Mouse (Mus musculus) megakaryocyte, embryonic 14.5 days (primary cell): ENCODE results near the gene Fam117b.

Experiments
- FLI1 ChIP-seq: IDR thresholded peaks from 2 replicates; pipeline ENCODE4 v1.6.1; 2012; ENCODE audit warnings: low read length, inconsistent platforms, mixed read lengths
- GATA1 ChIP-seq: IDR thresholded peaks from 3 replicates; pipeline ENCODE4 v1.6.1; 2012; ENCODE audit warnings: mixed read lengths, low read length, inconsistent platforms, borderline replicate concordance

DNA sequence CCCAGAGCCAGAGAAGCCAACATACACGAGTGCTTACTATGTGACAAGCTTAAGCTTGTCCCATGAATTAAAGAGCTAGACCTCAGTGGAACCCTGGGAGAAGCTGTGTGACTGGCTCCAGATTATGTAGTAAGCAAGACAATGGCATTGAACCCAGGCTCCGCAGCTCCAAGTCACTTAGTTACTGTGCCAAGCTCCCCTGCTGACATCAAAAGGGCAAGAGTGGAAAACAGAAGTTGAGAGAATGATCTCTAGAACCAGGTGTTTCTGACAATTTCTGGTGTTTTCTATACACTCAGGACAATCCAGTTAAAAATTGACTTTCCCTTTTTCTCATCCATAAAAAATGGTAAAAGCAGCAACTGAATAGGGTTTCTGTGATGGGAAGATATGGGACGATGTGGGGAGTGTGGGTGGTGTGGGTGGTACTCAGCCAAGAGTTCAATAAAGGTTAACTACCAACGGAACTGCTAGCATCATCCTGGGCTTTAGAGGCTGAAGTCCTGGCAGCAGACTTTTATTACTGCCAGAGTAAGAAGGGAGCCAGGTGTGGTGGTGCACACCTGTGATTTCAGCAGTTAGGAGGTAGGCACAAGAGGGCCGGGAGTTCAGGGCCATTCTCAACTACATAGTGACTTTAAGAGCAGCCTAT lies 15.5 kb upstream of the Fam117b start:
- TF ChIP-seq GATA1 = no peak
- TF ChIP-seq FLI1 = no peak
